Mouse (Mus musculus) kidney, adult 11 months (tissue): ENCODE measurements at regions not wholly inside any gene's neighbourhood (a gene's known extent, or its start where the extent isn't known, plus 50 kb on each side); places are given as distances from the start of the nearest gene placed in this dataset.

Source experiments
- DNase-seq: peaks from one replicate; pipeline ENCODE4 v3.0.0; 2022

GRCm38 (mm10) chr11:32907520-32908233 lies 83.3 kb upstream of the Smim23 start:
- peak; percentile 20 for DNase-seq

- DNase-seq, result no peak
Observed at GRCm38 (mm10) chr11:32903970-32904369, 79.6 kb upstream of the Smim23 start.

- no peak for DNase-seq
Observed at GRCm38 (mm10) chr11:32903389-32903788, 79.0 kb upstream of the Smim23 start.

GRCm38 (mm10) chr11:32902923-32903322 lies 78.5 kb upstream of the Smim23 start:
- no peak for DNase-seq

GRCm38 (mm10) chr11:32900437-32900836 lies 76.0 kb upstream of the Smim23 start:
- no peak for DNase-seq

- no peak for DNase-seq
Observed at GRCm38 (mm10) chr11:32899604-32900216, 75.3 kb upstream of the Smim23 start.

GRCm38 (mm10) chr11:32895400-32895799 lies 71.0 kb upstream of the Smim23 start:
- no peak for DNase-seq

GRCm38 (mm10) chr11:32893146-32893903 lies 68.9 kb upstream of the Smim23 start:
- no peak for DNase-seq

GRCm38 (mm10) chr11:32892496-32892895 lies 68.1 kb upstream of the Smim23 start:
- no peak for DNase-seq

- no peak for DNase-seq
Observed at GRCm38 (mm10) chr11:32889248-32889647, 64.8 kb upstream of the Smim23 start.

GRCm38 (mm10) chr11:32884744-32885143 lies 60.3 kb upstream of the Smim23 start:
- no peak for DNase-seq

GRCm38 (mm10) chr11:32883062-32883852 lies 58.9 kb upstream of the Smim23 start:
- DNase-seq, result no peak

- no peak for DNase-seq
Observed at GRCm38 (mm10) chr11:32878967-32879366, 54.6 kb upstream of the Smim23 start.
